Mouse (Mus musculus) granulocyte monocyte progenitor cell, adult 5-6 weeks (primary cell): ENCODE data around the gene Ptges3. TPM values are rescaled to one million over a fixed set of nuclear protein-coding genes. Genes with fewer than 3 reads are reported as not detected.
"Not testable (repeated sequence)": the region's sequence is repeated elsewhere in the genome, so short reads cannot be mapped to it uniquely, and the experiment has no call there.

ENCODE experiments used
- ATAC-seq: replicated peaks from 2 replicates; pipeline ENCODE4 v1.8.0; 2016; ENCODE audit warnings: mild to moderate bottlenecking, moderate TSS enrichment, inconsistent platforms; ENCODE audit not compliant: poor library complexity, severe bottlenecking
- total RNA-seq, 2 experiments: library from RNA; stranded (forward) in 1 of 2; stranded (reverse) in 1 of 2; fragments of 200-712, 200-1000 nt in 1 of 2; fragments of >200 nt in 1 of 2; fragmentation: Nextera tagmentation in 1 of 2; gene quantifications; 2 replicates each; pipeline ENCODE4 v1.2.3; 2014 to 2017

Ptges3 gene
- total RNA-seq (2014; fragmentation: Nextera tagmentation) (204 and 218 TPM in 2 replicates), total RNA-seq (2017) (321 and 371 TPM in 2 replicates)

GRCm38 (mm10) chr10:128058601-128059151 is at the start of gene Ptges3:
Gene Ptges3, plus strand, starts transcription at chr10:128058954.
- ATAC-seq, result peak; percentile 82

- no peak for ATAC-seq
These were observed 49.0 kb upstream of the Ptges3 start for GRCm38 (mm10) chr10:128009735-128010134.

- ATAC-seq, result peak; percentile 99
These were observed 43.5 kb upstream of the Ptges3 start, which contains the start of gene Prim1 for GRCm38 (mm10) chr10:128015068-128015934. Gene Prim1, plus strand, starts transcription at chr10:128015168.

- ATAC-seq, result no peak
These were observed 36.6 kb upstream of the Ptges3 start for GRCm38 (mm10) chr10:128022196-128022595.

- ATAC-seq, result no peak
These were observed 35.3 kb upstream of the Ptges3 start for GRCm38 (mm10) chr10:128023496-128023895.

- no peak for ATAC-seq
These were observed 28.8 kb upstream of the Ptges3 start for GRCm38 (mm10) chr10:128029931-128030330.

- no peak for ATAC-seq
These were observed 27.9 kb upstream of the Ptges3 start for GRCm38 (mm10) chr10:128030860-128031259.

GRCm38 (mm10) chr10:128036746-128037425 is 21.9 kb upstream of the Ptges3 start:
- ATAC-seq, result peak; percentile 47

GRCm38 (mm10) chr10:128037921-128038320 is 20.8 kb upstream of the Ptges3 start:
- no peak for ATAC-seq

- no peak for ATAC-seq
These were observed 19.6 kb upstream of the Ptges3 start for GRCm38 (mm10) chr10:128039167-128039566.

- ATAC-seq, result no peak
These were observed 18.9 kb upstream of the Ptges3 start for GRCm38 (mm10) chr10:128039858-128040257.

- ATAC-seq, result no peak
These were observed 18.5 kb upstream of the Ptges3 start for GRCm38 (mm10) chr10:128040293-128040692.

GRCm38 (mm10) chr10:128041636-128042035 is 17.1 kb upstream of the Ptges3 start:
- ATAC-seq, result no peak

- ATAC-seq, result no peak
These were observed 16.3 kb upstream of the Ptges3 start for GRCm38 (mm10) chr10:128042466-128042865.

GRCm38 (mm10) chr10:128043041-128043835 is 15.5 kb upstream of the Ptges3 start:
- ATAC-seq, result no peak

GRCm38 (mm10) chr10:128048157-128048556 is 10.6 kb upstream of the Ptges3 start:
- ATAC-seq, result no peak

GRCm38 (mm10) chr10:128049741-128050140 is 9.0 kb upstream of the Ptges3 start:
- ATAC-seq, result no peak

- no peak for ATAC-seq
These were observed 8.4 kb upstream of the Ptges3 start for GRCm38 (mm10) chr10:128050355-128050754.

- no peak for ATAC-seq
These were observed 7.2 kb upstream of the Ptges3 start for GRCm38 (mm10) chr10:128051589-128051988.

- ATAC-seq, result not testable (repeated sequence)
These were observed 6.6 kb upstream of the Ptges3 start for GRCm38 (mm10) chr10:128052136-128052535.
